Mouse (Mus musculus): ENCODE measurements around the gene Cdk2ap2. TPM values are rescaled to one million over a fixed set of nuclear protein-coding genes. Genes with fewer than 3 reads are reported as not detected.

Gene Cdk2ap2
- polyA plus RNA-seq, 1 experiment from 2014 or later = 80.2 TPM

DNA sequence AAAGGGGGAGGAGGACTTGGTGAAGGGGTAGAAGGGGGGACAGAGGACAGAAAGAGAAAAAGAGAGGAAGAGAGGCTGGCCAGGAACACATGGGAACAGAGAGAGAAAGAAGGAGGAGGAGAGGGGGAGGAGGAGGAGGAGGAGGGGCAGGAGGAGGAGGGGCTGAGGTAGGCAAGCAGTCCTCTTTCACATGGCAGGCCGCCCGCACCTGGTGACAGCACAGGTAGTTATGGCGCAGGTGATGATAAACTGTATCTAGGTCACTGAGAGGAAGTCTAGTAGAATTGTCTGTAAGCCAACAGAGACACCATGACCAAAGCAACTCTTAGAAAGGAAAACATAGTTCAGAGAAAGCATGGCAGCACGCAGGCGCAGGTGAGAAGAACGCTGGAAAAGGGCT, 25.6 kb upstream of the Cdk2ap2 start:
- Histone ChIP-seq H3K4me1 (peaks cover 6% of the 10 kb centered on the region; the same call in 1 of the 2 replicates), H3K4me3 (no peak overlapping the region), H3K27me3 (replicated peaks; ENCODE audit: low read depth, poor library complexity, severe bottlenecking) (no peaks in the 10 kb centered on the region), H3K27ac (replicated peaks) (no peak overlapping the region), H3K9me3 (no peaks in the 10 kb centered on the region), H3K36me3 (replicated peaks) (no peaks in the 10 kb centered on the region)
- no peak for DNase-seq (ENCODE audit: low spot score)
- WGBS = 93% methylated on average over 6 of the region's 6 CpGs

DNA sequence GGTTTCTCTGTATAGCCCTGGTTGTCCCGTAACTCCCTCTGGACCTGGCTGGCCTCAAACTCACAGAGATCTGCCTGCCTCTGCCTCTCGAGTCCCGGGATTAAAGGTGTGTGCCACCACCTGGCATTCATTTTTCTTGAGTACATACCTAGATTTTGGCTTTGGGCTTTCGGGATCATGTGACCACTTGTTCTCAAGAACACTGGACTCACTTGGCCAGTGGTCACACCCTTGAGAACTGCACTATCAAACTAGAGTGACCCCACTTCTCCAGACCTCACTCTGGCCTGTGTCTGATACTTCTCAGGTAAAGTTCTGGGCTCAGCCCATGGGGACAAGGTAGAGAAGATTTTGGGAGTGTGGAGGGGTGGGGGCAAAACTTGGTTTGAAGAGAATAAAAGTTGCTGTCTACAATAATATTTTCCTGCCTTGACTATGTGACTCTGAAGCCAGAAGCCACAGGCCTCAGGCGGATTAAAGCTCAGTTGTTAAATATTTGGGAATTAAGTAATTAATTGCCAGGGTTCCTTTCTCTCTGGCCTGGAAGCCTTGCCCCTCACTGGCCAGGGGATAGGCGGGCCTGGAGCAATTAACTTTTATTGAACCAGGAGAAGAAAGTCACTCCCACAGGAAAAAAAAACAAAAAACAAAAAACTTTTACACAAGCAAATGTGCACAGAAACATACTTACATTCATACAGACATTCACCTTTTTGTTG, 24.1 kb upstream of the Cdk2ap2 start:
- H3K27ac ChIP-seq (replicated peaks) = no peak overlapping the region
- H3K36me3 ChIP-seq (replicated peaks) = no peaks in the 10 kb centered on the region
- DNase-seq (ENCODE audit: low spot score) = no peak
- no peaks in the 10 kb centered on the region for H3K27me3 ChIP-seq (replicated peaks; ENCODE audit: low read depth, poor library complexity, severe bottlenecking)
- no peaks in the 10 kb centered on the region for H3K9me3 ChIP-seq
- H3K4me1 ChIP-seq = peaks cover 6% of the 10 kb centered on the region; the same call in 1 of the 2 replicates
- WGBS = 84% methylated on average over 6 of the region's 6 CpGs
- no peak overlapping the region for H3K4me3 ChIP-seq

DNA sequence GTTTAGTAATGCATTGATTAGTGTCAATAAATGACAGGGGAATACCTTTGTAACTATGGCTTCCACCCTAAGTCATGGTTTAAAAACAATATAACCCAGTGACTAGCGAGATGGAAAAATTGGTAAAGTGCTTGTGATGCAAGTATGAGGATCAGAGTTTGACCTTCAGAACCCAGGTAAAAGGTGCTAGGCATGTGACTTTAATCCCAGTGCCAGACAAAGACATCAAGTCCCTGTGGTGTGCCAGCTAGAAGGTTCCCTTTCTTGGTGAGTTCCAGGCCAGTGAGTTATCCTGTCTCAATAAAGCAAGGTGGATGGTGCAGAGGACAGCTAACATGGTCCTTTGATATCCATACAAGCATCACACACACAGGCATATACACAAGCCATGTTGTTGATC, 21.5 kb upstream of the Cdk2ap2 start:
- Histone ChIP-seq H3K4me3 (no peak overlapping the region), H3K9me3 (no peaks in the 10 kb centered on the region), H3K27ac (replicated peaks) (no peak overlapping the region), H3K27me3 (replicated peaks; ENCODE audit: low read depth, poor library complexity, severe bottlenecking) (no peaks in the 10 kb centered on the region), H3K4me1 (peaks cover 3% of the 10 kb centered on the region; the same call in 1 of the 2 replicates), H3K36me3 (replicated peaks) (no peaks in the 10 kb centered on the region)
- WGBS = 81% methylated on average over 1 of the region's 1 CpGs
- no peak for DNase-seq (ENCODE audit: low spot score)

DNA sequence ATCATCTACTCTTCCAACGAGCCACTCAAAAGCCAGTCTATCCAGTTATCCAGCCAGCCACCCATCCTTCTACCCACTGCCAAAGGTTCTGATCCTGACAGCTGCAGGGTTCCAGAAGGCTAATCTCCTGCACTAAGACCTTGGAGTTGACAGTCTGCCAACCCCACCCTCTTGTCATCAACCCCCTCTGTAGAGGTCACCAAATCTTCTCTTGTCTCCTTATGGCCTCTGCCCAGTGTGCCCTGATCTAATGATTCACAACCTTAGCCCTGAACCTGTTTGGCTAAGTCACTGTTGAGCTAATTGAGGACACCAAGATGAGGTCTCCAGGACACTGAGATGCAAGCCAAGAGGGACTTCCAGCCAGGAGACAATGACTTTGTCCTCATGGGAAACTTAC, 17.4 kb upstream of the Cdk2ap2 start:
- Histone ChIP-seq H3K4me1 (peaks cover 6% of the 10 kb centered on the region), H3K4me3 (no peak overlapping the region), H3K36me3 (replicated peaks) (no peaks in the 10 kb centered on the region), H3K27me3 (replicated peaks; ENCODE audit: low read depth, poor library complexity, severe bottlenecking) (peaks cover 16% of the 10 kb centered on the region), H3K9me3 (no peaks in the 10 kb centered on the region), H3K27ac (replicated peaks) (no peak overlapping the region)
- DNase-seq (ENCODE audit: low spot score) = no peak
- WGBS = 87% methylated on average over 1 of the region's 1 CpGs

DNA sequence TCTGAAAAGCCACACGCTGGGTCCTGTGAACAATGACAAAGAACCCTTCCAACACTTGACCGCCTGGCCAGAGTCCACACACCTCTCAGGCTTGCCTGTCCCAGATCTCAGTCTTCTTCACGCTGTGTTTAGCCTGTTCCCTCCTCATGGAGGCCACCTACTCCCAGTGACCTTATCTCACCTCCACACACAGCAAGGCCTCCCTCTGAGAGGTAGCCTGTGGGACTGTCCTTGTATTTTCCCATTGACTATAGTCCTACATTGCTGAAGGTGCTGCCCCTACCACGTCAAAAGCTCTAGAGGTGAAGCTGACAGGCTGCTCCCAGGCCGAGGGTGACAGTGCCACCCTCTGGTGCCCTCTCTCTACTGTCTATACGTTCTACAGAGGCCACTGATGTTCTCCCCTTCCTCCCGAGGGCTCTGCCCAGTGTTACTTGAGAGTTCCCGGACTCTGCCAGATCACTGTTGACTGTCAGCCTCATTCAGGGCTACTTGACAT, 16.4 kb upstream of the Cdk2ap2 start:
- H3K27me3 ChIP-seq (replicated peaks; ENCODE audit: low read depth, poor library complexity, severe bottlenecking) = peaks cover 16% of the 10 kb centered on the region

DNA sequence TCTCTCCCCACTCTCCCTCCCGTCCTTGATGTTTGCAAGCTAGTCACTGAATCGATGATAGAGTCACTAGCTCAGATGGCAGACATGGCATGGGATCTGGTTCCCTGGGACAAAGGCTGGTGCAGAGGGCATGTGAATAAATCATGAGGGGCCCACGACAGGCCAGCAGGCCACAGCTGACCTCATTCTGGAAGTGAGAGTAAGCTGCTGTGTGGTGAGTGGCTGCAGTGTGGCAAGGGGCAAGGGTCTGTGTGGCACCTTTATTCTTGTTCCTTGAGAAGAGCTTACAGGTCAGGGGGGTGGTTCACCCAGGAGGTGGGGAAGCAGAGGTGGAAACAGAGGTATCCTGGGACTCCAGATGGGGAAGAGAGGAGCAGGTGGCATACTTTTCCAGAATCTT, 15.6 kb upstream of the Cdk2ap2 start, which contains the start of gene Cabp2:
Cabp2 (plus strand) TSS at position 185 of the 400 bp plus-strand sequence.
- Histone ChIP-seq H3K36me3 (replicated peaks) (no peaks in the 10 kb centered on the region), H3K4me3 (no peak within 1 kb of the TSS), H3K9me3 (no peaks in the 10 kb centered on the region), H3K27ac (replicated peaks) (no peak within 1 kb of the TSS), H3K4me1 (peaks cover 6% of the 10 kb centered on the region), H3K27me3 (replicated peaks; ENCODE audit: low read depth, poor library complexity, severe bottlenecking) (peaks cover 16% of the 10 kb centered on the region)
- WGBS = 73% methylated on average over 3 of the region's 3 CpGs
- no peak for DNase-seq (ENCODE audit: low spot score)

More for the DNA sequence above, 16.4 kb upstream of the Cdk2ap2 start:
- DNase-seq (ENCODE audit: low spot score) = no peak
- Histone ChIP-seq H3K27ac (replicated peaks) (no peak overlapping the region), H3K4me3 (no peak overlapping the region), H3K36me3 (replicated peaks) (no peaks in the 10 kb centered on the region), H3K4me1 (peaks cover 6% of the 10 kb centered on the region), H3K9me3 (no peaks in the 10 kb centered on the region)
- 67% methylated on average over 8 of the region's 8 CpGs for WGBS

DNA sequence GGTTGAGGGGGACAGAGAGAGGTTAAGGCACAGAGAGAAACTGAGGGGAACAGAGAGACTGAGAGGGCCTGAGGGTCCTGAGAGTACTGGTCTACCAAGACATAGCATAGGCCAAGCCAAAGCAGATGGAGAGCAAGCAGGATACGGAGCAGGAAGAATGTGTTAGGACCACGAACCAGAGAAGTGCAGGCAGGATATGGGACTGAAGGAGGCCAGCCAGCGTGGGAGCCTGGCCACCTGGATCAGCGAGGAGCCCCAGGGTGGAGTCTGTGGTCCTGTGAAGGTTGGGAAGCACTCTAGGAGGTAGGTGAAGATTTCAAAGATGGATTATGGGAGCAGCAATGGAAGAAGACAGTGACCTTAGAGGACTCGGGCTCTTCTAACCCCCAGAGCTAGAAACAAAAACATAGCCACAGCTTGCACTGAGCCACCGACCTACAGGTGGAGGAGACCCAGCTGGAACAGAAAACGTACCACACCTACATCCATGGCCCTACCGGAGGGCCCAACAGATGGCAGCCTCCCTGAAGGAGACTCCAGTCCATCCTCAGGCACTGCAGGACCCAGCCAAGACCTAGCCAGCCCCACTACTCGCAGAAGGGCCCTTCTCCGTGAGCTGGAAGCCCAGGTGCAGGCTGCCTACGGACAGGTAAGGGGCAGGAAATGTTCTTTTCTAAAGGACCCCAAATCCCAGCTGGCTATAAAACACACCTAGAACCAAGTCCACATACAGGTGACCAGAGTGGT, 14.6 kb upstream of the Cdk2ap2 start:
- H3K4me1 ChIP-seq = peaks cover 6% of the 10 kb centered on the region
- H3K4me3 ChIP-seq = no peak overlapping the region
- no peaks in the 10 kb centered on the region for H3K9me3 ChIP-seq
- DNase-seq (ENCODE audit: low spot score) = no peak
- H3K27me3 ChIP-seq (replicated peaks; ENCODE audit: low read depth, poor library complexity, severe bottlenecking) = peaks cover 16% of the 10 kb centered on the region
- 83% methylated on average over 11 of the region's 11 CpGs for WGBS
- no peak overlapping the region for H3K27ac ChIP-seq (replicated peaks)
- no peaks in the 10 kb centered on the region for H3K36me3 ChIP-seq (replicated peaks)

DNA sequence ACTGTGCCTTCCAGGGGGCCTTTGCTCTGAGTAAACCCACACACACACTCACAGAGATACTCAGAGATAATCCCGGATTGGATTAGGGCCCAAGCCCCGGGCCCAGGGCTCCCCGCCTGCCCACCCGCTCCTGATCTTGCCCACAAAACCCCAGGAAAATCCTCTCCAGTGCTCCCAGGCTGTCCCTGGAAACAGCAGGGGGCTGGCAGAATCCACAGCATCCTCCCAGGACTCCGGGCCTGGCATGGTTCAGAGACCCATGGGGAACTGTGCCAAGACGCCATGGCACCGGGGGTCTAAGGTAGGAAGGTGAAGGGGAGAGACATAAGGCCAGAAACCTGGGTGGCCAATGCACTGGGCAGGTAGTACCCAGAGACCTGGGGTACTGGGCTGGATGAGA, 13.7 kb upstream of the Cdk2ap2 start:
- Histone ChIP-seq H3K27me3 (replicated peaks; ENCODE audit: low read depth, poor library complexity, severe bottlenecking) (peaks cover 16% of the 10 kb centered on the region), H3K4me1 (peaks cover 6% of the 10 kb centered on the region), H3K27ac (replicated peaks) (no peak overlapping the region), H3K4me3 (no peak overlapping the region), H3K36me3 (replicated peaks) (no peaks in the 10 kb centered on the region), H3K9me3 (no peaks in the 10 kb centered on the region)
- whole genome bisulfite sequencing = 76% methylated on average over 7 of the region's 7 CpGs
- no peak for DNase-seq (ENCODE audit: low spot score)

DNA sequence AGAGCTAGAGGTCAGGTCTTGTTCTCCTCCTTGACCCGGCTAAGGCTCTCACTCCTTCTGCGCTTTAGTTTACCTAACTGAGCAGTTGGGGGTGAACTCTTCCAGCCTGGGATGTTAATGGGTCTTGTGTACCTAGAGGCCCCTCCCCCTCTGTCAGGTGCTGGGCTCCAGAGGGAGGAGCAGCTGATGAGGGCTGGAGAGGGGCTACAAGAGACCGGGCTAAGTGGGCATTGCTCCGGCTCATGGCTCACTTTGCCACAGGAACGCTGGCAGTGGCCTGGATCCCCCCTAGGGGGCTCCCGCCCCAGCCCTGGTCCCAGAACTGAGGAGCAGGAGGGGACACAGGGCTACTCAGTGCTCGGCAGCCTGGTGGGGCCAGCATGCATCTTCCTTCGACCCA, 13.2 kb upstream of the Cdk2ap2 start:
- no peaks in the 10 kb centered on the region for H3K9me3 ChIP-seq
- WGBS = 27% methylated on average over 8 of the region's 8 CpGs
- H3K4me3 ChIP-seq = no peak overlapping the region
- no peak for DNase-seq (ENCODE audit: low spot score)
- H3K4me1 ChIP-seq = peaks cover 6% of the 10 kb centered on the region
- H3K36me3 ChIP-seq (replicated peaks) = no peaks in the 10 kb centered on the region
- peaks cover 16% of the 10 kb centered on the region for H3K27me3 ChIP-seq (replicated peaks; ENCODE audit: low read depth, poor library complexity, severe bottlenecking)
- no peak overlapping the region for H3K27ac ChIP-seq (replicated peaks)

DNA sequence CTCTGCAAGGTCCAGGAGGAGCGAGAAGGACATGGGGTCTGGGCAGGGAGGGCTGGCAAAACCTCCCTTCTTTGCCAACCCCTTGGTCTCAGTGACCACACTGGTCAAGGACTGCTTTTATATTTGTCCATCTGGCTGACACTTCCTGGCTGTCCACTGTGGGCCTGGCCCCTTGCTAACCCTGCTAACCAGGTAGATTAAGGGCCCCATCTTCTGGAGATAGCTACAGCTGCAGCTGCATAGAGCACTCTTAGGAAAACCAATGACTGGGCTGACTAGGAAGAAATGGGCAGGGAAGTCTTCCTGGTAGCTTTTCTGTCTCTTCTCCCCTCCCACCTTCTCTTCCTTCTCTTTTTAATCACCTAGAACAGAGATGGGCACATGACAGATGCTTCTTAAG, 12.0 kb upstream of the Cdk2ap2 start:
- Histone ChIP-seq H3K36me3 (replicated peaks) (no peaks in the 10 kb centered on the region), H3K27ac (replicated peaks) (no peak overlapping the region), H3K4me1 (peaks cover 6% of the 10 kb centered on the region), H3K4me3 (no peak overlapping the region), H3K9me3 (no peaks in the 10 kb centered on the region), H3K27me3 (replicated peaks; ENCODE audit: low read depth, poor library complexity, severe bottlenecking) (peaks cover 16% of the 10 kb centered on the region)
- 90% methylated on average over 1 of the region's 1 CpGs for WGBS
- no peak for DNase-seq (ENCODE audit: low spot score)

DNA sequence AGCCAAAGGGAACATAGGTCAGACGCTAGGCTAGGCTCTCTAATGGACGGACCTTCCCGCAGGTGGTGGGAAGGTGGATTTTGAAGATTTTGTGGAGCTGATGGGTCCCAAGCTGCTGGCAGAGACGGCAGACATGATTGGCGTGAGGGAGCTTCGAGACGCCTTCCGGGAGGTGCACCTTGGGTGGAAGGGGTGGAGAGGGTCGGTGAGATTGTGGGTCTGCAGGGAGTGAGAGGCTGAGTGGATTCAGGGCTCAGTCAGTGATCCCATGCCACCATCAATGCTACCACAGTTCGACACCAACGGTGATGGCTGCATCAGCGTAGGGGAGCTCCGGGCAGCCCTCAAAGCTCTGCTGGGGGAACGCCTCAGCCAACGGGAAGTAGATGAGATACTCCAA, 10.8 kb upstream of the Cdk2ap2 start:
- H3K4me3 ChIP-seq = no peak overlapping the region
- H3K27ac ChIP-seq (replicated peaks) = no peak overlapping the region
- H3K27me3 ChIP-seq (replicated peaks; ENCODE audit: low read depth, poor library complexity, severe bottlenecking) = peaks cover 16% of the 10 kb centered on the region
- no peaks in the 10 kb centered on the region for H3K9me3 ChIP-seq
- no peaks in the 10 kb centered on the region for H3K36me3 ChIP-seq (replicated peaks)
- H3K4me1 ChIP-seq = peaks cover 6% of the 10 kb centered on the region
- DNase-seq (ENCODE audit: low spot score) = no peak
- 94% methylated on average over 15 of the region's 15 CpGs for WGBS

DNA sequence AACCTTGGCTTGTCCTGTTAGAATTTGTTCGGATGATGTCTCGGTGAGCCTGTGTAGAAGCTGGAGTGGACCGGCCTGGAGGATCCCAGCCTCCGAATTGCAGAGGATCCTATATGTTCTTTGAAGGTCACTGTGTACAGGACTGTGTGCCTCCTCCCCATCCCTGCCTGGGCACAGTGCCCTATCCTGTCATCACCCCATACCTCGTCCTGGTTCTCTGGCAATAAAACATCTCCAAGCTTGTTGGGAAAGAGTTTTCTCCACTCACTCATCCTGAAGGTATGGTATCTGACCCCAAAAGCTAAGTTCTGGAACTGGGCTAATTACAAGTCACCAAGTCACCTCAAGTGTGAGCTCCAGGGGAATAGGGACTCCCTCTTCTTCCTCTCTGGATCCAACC, 9.9 kb upstream of the Cdk2ap2 start:
- DNase-seq (ENCODE audit: low spot score) = no peak
- WGBS = 92% methylated on average over 5 of the region's 5 CpGs
- Histone ChIP-seq H3K27me3 (replicated peaks; ENCODE audit: low read depth, poor library complexity, severe bottlenecking) (peaks cover 16% of the 10 kb centered on the region), H3K36me3 (replicated peaks) (no peaks in the 10 kb centered on the region), H3K27ac (replicated peaks) (no peak overlapping the region), H3K4me1 (peaks cover 6% of the 10 kb centered on the region), H3K9me3 (no peaks in the 10 kb centered on the region), H3K4me3 (no peak overlapping the region)

DNA sequence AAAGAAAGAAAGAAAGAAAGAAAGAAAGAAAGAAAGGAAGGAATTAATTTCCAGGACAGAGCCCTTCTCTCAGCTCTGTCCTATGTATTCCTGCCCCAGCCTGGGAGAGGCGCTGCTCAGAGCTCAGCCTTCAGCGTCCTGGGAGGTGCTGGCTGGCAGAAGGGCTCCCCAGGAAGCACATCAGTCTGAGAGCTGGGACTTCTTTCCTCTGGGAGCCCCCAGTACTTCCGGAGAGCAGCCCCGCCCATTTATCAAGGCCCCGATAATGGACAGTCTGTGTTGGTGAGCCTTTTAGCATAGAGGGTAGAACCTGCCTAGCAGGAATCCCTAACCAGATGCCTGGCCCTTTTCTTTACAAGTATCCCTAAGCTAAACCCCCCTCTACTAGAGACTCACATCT, 8.8 kb upstream of the Cdk2ap2 start:
- no peaks in the 10 kb centered on the region for H3K9me3 ChIP-seq
- 55% methylated on average over 5 of the region's 5 CpGs for WGBS

More for the DNA sequence above, 8.8 kb upstream of the Cdk2ap2 start:
- H3K36me3 ChIP-seq (replicated peaks) = no peaks in the 10 kb centered on the region
- no peak for DNase-seq (ENCODE audit: low spot score)
- H3K27me3 ChIP-seq (replicated peaks; ENCODE audit: low read depth, poor library complexity, severe bottlenecking) = peaks cover 10% of the 10 kb centered on the region; the same call in 1 of the 2 replicates
- H3K4me1 ChIP-seq = peaks cover 6% of the 10 kb centered on the region
- H3K4me3 ChIP-seq = no peak overlapping the region
- H3K27ac ChIP-seq (replicated peaks) = no peak overlapping the region

All from embryonic facial prominence, embryonic 10.5 days (tissue).